Mouse (Mus musculus): Measurements from ENCODE around the gene Recql5.

The Recql5 gene

DNA sequence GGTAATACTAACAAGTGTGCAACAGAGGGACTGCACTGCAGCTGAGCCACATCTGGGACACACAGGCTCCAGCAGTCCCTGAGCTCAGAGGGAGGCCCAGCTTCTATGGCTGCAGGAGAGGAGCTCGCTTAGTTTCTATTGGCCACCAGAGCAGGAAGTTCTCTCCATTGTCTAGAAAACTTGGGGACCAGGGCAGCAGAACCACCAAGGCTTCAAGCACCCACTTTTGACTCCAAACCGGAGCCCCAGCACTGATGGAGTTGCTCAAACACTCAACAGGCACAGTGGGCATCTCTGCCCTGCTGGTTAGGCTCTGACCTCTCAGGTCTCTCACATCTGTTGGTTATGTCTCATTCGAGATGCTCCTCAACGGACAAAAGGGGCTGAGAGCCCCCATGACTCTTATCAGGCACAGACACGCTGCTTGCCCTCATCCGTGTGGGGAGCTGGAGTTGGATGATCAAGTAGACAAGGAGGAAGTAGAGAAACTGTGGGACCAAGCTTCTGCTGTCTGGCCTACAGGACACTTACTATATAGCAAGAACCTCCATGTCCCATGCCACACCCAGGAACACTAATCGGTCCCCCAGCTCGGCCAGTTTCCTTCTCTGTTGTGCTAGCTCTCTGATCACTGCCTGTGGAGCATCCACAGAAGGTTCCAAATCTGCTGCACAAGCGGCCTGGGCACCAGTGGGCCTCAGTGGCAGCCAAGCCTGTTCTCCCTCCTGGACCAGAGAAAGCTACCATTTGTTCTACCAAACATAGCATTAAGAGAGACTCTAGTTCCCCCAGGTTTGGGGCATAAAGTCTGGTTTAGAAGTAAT is 31.7 kb downstream of the Recql5 start:
- ATAC-seq (ENCODE audit: low TSS enrichment): no peak

DNA sequence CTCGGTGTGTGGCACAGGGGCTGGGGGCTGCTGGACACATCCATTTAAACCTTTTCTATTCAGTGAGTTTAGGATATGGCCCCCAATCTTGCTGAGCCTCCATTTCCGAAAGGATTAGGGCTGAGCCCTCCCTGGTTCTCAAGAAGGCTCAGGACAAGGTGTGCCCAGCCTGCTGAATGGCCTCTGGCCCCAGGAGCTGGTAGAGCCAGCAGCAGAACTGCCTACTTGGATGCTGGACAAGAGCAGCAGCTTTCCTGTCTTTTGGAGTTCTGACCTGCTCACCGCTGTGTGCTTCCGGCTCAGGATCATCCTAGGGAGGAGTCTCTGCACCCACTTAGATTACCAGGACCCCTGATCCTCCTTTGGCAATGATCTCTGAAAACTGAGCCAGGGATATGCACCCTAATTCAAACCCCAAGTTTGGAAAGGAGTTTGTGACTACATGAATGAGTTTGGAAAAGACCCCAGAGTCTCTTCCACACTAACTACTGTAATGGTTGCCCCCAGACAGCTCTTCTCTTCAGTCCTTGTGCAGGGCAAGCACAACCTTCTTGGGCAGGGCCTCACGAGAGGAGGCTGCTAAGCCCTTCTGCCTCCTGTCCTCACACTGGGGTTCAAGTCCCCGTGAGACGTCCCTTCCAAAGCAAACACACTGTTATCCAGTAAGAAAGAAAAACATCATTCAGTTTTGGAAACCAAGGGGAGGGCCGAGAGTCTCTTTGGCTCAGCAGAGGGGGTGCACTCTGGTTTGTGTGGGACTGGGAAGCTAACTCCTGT is 32.5 kb downstream of the Recql5 start:
- ATAC-seq (ENCODE audit: low TSS enrichment): no peak

DNA sequence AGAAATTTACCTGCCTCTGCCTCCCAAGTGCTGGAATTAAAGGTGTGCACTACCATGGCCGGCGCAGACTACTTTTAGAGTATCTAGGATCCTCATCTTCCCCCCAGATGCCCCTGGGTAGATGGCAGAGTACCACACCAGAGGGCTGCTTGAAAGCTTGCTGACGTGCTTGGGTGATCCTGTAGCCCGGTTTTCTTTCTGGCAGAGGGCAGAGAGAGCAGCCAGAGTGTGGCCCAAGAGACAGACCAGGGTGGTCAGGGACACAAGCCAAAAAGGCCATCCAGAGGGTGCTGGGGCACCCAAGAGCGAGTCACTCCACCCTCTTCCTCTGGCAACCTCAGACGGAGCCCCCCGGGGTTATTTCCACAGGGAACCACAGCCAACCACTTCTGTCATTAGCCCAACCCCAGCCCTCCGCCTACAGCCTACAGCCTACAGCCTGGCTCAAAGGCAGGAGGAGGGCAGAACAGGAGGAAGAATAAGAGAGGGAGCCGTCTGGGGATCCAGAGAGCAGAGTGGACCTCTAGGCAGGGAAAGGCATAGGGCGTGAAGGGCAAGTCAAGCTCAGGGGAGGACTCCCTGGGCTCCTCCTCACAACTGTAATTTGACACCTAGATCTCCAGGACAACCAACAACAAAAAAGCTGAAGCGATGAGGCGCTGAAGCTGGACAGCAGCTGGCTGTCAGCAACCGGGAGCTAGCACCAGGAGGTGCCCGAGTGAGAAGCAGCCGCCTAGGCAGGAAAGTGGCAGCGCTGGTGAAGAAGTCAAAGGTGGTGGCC is 33.6 kb downstream of the Recql5 start, which contains the start of gene Smim5:
TSS of gene Smim5 (plus strand) at position 481 of the 781 bp plus-strand sequence.
- no peak for ATAC-seq (ENCODE audit: low TSS enrichment)

DNA sequence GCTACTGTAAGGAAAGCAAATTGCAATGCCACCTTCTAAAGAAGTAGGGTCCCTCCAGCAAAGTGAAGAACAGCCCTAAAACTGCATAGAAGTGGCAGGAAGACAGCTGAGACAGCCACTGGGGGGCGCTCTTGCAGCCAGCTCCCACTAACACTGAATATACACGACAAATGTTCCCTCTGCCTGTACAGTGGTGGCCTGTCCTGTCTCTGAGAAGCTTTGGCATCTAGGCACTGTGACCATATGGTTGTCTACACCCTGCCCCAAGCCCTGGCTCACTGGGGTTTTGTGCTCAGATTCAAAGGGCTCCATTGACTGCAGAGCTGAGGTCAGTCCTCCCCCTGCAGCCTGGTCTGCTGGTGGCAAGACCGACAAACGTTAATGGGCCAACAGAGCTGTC is 34.4 kb downstream of the Recql5 start:
- ATAC-seq (ENCODE audit: low TSS enrichment): peak; percentile 69

DNA sequence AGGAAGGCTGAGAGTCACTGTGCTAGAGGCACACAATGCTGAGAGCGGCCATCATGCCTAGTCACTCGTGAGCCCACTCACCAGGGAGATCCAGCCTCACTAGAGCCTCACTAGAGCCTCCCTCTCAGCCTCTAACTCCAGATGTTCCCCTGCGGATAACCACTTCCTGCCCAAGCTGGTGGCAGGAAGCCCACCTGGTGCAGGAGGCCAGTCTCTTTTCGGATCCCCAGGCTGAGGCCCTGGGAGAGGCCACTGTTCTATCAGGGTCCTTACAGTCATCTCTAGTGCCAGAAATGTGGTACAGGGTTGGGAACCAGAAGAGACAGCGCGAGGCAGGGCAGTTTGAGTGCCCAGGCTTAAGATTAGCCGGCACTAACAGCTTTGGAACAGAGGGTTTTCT is 34.8 kb downstream of the Recql5 start:
- ATAC-seq (ENCODE audit: low TSS enrichment): no peak

DNA sequence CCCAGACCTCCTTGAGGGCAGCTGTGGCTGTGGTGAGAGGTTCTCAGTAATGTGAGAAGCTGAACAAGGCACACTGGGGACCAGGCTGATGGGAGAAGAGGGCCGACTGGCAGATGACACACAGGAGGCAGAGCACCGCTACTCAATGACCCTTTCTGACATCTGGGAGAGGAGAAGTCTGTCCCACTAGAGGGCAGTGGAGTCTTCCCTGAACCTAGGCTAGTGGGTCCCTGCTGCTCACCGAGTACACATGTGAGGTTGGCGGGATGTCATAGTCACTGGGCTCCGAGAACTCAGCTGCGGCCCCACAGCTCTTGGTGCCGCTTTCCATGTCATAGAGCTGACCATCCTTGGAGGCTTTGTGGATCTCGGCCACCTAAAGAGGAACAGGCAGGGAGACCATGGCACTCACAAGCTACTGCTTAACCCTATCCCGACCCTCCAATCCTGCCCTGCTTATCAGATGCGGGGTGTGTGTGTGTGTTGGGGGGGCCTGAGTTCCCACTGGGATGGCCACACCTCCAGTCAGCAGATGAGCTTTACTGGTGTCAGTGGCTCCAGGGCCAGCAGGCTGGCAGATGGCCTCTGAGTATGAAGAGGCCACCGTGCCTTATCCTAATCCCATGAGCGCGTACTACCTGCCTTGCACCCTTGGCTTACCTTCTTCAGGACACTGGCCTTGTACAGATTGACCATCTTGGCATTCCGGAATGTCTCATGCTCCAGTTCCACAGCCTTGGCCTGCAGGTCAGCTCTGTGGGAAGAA is 38.3 kb downstream of the Recql5 start:
- no peak for ATAC-seq (ENCODE audit: low TSS enrichment)

DNA sequence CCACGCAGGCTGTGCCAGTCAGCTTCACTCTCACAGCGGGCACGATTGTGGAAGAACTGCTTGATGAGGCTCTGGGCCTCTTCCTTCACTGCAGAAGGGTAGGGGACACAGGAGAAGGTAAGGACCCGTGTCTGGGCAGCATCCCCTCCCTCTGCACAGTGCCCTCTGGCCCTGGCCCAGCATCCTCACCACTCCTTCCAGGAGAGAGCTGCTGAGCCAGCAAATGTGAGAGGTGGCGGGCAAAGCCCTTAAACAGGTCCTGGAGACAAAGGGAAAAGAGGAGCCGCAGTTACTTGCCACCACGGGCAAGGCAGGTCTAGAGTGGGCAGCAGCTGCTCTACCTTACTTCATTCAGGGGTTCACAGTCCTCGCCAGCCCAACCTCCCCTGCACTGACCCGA is 40.2 kb downstream of the Recql5 start:
- no peak for ATAC-seq (ENCODE audit: low TSS enrichment)

DNA sequence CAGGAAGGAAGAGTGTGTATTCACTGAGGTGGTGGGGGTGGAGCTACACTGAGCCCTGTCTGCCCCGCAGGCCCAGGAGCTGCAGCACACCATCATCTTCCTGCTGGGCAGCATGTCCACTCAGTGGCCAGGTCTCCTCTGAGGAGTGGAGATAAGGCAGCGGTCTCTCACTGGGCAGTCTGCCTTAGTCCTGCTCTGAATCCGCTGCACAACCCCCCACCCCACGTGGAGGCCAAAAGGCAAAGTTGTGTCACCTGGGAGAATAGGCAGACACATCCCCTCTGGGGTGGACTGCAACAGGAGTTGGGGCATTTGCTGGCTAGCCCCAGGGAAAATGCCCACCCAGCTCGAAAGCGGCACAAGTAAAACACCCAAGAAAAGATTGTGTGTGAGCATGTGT is 41.1 kb downstream of the Recql5 start:
- no peak for ATAC-seq (ENCODE audit: low TSS enrichment)

DNA sequence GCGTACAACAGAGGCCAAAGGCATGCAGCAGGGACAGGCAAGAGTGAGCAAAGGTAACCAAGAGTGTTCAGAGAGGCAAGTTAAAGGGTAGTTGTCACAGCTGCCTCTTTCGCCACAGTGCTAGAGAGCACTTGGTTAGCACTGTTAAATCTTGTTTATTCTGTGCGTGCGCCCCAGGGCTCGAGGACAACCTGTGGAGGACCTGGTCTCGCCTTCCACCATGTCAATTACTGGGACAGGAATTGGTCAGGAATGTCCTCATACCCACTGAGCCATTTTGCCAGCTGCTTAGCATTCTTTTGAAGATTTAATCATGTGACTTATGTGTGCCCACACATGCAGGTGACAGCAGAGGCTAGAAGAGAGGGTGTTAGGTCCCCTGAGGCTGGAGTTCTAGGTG is 44.1 kb downstream of the Recql5 start:
- ATAC-seq (ENCODE audit: low TSS enrichment): no peak

DNA sequence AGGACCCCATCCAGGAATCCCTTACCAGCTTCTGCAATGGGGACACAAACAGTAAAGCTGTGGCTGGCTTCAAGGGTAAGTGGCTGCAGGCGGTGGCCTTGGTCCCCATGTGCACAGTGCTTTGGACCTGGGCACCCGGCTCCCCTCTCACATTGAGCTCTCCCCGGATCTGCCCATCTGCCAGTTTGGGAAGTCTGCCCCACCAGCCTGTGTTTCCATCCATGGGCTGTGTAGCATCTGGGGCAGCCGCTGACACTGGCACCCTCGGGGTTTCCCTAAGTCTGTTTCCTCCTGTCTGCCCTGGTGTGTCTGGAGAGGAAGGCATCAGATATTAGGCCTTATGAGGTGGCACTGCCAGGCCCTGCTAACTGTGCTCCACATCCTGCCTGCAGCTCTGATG is 45.3 kb downstream of the Recql5 start:
- ATAC-seq (ENCODE audit: low TSS enrichment): no peak

DNA sequence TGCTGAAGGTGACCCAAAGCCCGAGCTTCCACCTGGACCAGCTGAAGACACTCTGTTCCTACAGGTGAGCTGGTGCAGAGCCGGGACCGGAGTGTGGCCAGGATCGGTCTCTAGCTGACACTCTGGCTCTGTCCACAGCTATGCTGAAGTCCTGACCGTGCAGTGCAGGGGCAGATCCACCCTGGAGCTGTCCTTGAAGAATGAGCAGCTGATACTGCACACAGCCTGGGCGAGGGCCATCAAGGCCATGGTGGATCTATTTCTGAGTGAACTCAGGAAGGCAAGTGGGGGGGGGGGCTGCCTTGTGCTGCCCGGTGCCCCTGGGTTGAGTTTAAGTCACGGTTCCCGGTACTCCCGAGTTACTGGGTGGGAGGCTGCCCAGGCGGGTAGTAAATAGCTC is 46.8 kb downstream of the Recql5 start:
- ATAC-seq (ENCODE audit: low TSS enrichment): no peak

DNA sequence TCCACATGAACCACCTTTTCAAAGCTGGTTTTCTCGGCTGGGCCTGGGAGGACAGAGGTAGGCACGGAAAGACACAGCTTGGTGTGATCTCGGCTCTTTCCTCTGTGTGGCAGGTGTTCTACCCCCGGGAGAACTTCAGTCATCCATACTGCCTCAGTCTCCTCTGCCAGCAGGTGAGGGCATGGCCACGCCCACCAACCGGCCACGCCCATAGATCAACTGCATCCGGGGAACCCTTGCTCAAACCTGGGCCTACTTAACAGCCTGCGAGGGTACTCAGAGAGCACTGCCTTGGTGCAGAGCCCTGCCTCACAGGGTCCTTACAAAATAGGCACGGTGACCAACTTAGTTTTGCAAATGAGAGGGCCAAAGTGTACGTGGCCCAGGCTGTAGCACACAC is 48.0 kb downstream of the Recql5 start:
- no peak for ATAC-seq (ENCODE audit: low TSS enrichment)

DNA sequence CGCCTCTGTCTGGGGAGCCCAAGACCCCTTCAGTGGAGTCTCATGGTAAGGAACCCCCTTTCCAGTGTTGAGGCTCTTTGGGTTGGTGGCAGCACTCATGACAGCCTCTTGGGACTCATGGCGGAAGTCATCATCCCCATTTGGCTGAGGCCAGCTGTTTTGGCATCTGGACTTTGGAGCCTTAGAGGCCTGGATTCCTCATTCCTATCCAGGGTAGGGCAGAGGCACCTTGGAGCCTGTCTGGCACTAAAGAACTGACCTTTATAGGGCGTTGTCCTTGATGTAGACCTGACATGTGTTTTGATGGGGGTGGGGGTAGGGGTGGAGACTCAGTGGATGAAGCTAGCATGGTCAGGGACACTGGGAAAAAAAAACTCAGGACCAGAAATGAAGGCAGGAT is 48.9 kb downstream of the Recql5 start:
- no peak for ATAC-seq (ENCODE audit: low TSS enrichment)

DNA sequence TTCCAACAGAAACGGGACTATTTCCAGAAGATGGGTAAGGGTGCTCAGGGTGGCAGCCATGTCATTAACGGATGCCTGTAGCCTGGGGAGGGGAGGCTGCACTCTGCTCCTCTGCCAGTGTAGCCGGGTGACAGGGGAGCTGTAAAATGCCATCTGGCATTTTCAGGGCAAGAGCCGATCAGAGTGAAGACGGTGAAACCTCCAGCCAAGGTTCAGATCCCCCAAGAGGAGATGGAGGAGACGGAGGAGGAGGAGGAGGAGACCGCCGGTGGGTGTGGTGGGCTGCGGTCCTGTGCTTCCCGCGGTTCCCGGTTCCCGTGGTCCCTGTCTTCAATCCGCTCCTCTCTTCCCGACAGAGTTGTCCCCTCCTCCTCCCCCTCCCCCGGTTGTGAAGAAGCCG is 50.0 kb downstream of the Recql5 start:
- no peak for ATAC-seq (ENCODE audit: low TSS enrichment)

DNA sequence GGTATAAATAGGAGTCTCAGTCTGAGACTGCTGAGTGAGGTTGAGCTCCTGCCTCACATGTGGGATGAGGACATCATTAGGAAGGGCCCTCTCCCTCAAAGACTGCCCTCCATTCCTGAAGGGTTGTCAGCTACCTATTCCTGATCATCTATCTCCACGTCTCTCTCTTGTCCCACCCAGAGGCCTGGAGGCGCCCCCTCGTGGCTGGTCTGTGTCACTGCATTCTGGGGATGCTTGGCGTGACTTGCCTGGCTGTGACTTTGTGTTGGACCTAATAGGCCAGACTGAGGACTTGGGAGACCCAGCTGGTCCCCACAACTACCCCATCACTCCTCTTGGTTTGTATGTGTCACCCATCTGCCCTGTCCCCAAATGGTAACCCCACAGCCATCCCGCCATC is 52.3 kb downstream of the Recql5 start:
- no peak for ATAC-seq (ENCODE audit: low TSS enrichment)

DNA sequence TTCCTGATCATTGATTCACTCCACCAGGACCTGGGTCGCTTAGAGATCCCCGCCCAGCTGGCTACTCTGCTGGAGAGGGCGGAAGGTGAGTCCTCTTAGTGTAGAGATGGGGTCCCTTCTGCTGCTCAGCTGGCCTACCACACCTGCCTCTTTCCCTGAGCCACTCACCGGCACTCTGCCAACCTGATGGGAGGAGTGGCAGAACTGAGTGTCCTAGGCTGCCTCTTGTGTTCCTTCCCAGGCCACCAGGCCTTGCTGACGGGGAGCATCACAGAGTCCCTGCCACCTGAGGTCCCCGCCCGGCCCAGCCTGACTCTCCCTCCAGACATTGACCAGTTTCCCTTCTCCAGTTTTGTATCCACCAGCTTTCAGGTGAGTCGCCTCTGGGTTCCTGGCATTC is 55.2 kb downstream of the Recql5 start:
- no peak for ATAC-seq (ENCODE audit: low TSS enrichment)

DNA sequence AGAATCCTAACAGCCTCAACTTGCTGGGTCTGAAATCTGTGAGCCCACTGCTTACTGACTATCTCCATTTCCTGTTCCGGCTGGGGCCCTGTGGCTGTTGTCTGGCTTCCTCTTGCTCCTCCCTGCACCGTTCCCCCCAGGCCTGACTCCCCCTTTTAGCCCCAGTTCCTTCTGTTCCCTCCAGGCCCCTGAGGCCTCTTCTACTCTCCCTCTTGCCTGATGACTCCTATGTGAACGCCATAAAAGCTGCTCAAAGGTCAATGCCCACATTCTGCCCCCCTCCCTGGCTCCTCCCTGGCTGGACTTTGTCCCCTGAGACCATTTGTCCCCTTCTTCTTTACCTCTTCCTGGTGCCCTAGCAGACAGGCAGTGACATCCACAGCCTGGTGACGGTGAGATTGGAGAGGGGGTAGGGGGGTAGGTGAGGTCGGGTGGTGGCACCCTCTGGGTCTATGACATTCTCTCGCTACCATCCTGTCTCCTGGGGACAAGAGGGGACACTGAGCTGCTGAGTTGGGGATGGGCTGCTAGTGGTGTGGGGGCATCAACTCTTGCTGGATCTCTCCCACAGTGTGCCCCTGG is 56.0 kb downstream of the Recql5 start:
- no peak for ATAC-seq (ENCODE audit: low TSS enrichment)

DNA sequence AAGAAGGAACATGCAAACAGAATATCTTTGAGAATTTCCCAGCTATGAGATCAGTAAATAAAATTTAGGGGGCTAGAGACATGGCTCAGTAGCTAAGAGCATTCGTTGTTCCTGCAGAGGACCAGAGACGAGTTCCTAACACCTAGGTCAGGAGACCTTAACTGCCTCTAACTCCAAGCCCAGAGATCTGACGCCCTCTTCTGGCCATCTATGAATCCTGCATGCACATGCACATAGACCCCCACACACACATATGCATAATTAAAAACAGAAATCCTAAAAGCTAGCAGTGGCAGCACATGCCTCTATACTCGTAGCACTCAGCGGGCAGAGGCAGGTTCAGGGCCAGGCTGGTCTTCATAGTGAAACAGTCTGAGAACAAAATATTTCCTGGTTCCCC is 56.8 kb downstream of the Recql5 start:
- ATAC-seq (ENCODE audit: low TSS enrichment): no peak

DNA sequence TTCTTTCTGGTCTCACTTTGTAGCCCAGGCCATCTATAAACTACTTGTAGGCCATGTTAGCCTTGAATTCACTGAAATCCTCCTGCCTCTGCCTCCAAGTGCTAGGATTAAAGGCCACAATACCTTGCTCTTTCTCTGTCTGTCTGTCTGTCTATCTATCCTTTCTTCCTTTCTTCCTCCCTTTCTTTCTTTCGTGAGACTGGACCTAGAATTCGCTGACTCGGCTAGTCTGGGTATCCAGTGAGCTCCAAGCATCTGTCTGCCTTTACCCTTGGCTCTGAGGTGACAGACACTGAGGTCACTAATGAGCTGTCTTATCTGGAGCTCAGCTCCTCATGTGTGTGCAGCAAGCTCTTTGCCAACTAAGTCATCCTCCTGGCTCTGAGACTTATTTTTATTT is 57.3 kb downstream of the Recql5 start:
- ATAC-seq (ENCODE audit: low TSS enrichment): no peak

DNA sequence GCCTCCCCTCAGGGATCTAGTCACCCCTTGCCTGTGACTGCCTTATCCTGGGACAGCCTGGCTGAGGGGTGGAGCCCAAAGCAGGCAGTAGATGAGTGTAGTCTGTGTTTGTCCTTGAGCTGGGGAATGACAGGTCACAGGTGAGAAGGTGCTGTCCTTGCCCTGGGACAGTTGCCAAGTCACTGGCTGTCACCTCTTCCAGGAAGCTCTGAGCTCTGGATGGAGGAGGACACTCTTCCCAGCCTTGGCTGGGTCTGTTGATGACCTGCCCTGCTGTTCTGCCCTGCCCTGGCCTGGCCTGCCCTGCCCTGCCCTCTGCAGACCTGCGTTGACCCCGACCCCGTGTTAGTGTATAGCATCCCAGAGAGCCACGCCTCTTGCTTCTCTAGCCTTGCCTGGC is 60.8 kb downstream of the Recql5 start:
- no peak for ATAC-seq (ENCODE audit: low TSS enrichment)

DNA sequence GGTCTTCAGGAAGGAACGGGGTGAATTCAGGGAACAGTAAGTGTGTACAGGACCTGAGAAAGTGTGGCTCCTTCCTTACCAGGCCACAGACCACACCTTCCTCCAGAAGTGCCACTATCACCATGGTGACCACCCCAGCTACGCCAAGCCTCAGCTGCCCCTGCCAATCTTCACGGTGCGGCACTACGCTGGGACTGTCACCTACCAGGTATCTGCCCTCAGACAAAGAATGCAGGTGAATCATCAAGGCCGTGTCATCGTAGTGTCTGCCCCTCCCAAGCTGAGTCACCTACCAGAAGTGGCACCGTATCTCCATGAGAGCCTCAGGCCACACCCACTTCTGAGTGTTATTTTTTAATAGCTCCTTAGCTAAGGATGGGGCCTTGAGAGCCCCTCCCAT is 63.9 kb downstream of the Recql5 start:
- no peak for ATAC-seq (ENCODE audit: low TSS enrichment)

Data from frontal cortex, adult (tissue).